In the genomic region with DNA sequence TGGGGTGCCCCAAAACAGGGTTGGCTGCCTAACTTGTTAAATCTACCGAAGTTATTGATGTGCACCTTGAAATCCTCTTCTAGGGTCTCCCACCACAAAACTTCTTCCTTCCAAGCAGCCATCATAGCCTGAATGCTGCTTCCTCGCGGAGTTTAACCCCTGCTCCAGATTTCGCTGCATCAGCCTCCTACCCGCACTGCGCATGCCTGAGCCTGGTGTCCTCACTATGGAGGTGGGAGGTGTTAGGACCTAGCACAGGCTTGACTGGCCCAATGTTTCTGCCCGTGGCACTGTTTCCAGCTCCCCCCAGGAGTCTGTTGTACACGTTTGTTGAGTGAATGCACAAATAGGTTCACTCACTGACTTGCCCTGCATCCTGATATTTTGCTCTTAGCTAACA, we compare ENCODE assay signal across 25 mouse cellular contexts. TPM values are rescaled to one million over a fixed set of nuclear protein-coding genes. Genes with fewer than 3 reads are reported as not detected.
DNase-seq lines count a peak whose midpoint lies in the region; ATAC-seq and TF ChIP-seq lines count a peak whose summit lies in the region.
"Had no signal": no experiment of that assay in that cellular context is flagged by ENCODE, and none has a peak within 500 bp of the region (broad histone marks: within the 10 kb centered on the region; RNA-seq: fewer than 3 reads in every experiment).

No protein-coding gene starts in this region.

- H3K4me3 ChIP-seq in CH12.LX (replicated peaks in 1 of 3; ENCODE audit: low read depth in 2 of 3, low read length in 2 of 3, poor library complexity in 1 of 3): no peak overlapping the region
- H3K4me3 ChIP-seq: embryonic facial prominence, embryonic 13.5 days; embryonic facial prominence, embryonic 15.5 days; erythroblast, embryonic 14.5 days; forebrain, embryonic 13.5 days; forebrain, embryonic 15.5 days had no signal

- in situ Hi-C loops in CH12.LX (cut with MboI; ENCODE audit: low pct_ligation_motif_present, low pct_unique_long_range_greater_than_20kb, low sequenced_read_pairs): no loop called here

- no peaks in the 10 kb centered on the region for H3K36me3 ChIP-seq in CH12.LX (replicated peaks in 1 of 2; ENCODE audit: control insufficient read depth in 1 of 2, insufficient read depth in 1 of 2, low read length in 1 of 2)
- H3K36me3 ChIP-seq: embryonic facial prominence, embryonic 13.5 days; embryonic facial prominence, embryonic 15.5 days; forebrain, embryonic 15.5 days had no signal

- no peak for TF ChIP-seq CTCF in CH12.LX (conservative IDR thresholded peaks at IDR 0.05 in 1 of 2, IDR thresholded peaks at IDR 0.05 in 1 of 2; ENCODE audit: low read depth in 2 of 2, low read length in 2 of 2)

- H3K4me1 ChIP-seq in CH12.LX (ENCODE audit: control insufficient read depth in 1 of 2, insufficient read depth in 2 of 2): peaks cover 6 to 8% of the 10 kb centered on the region in 2 experiments; a peak in 3 of 4 replicates

- no peak overlapping the region for H3K4me2 ChIP-seq in CH12.LX (ENCODE audit: insufficient read depth, low read depth, poor library complexity, severe bottlenecking)
- H3K4me2 ChIP-seq: embryonic facial prominence, embryonic 13.5 days; embryonic facial prominence, embryonic 15.5 days; forebrain, embryonic 13.5 days; forebrain, embryonic 15.5 days had no signal

- no peaks in the 10 kb centered on the region for H3K27me3 ChIP-seq in CH12.LX (replicated peaks)
- H3K27me3 ChIP-seq: forebrain, embryonic 15.5 days had no signal

- DNase-seq in CH12.LX (ENCODE audit: extremely low read depth) (no peak), ES-CJ7 (ENCODE audit: low read depth, low spot score) (peak; percentile 40)
- DNase-seq in yolk sac, embryonic 10.5 days (ENCODE audit: low spot score): peak; percentile 61
- DNase-seq in right cerebral cortex, adult 18-20 months: no peak
- DNase-seq: adrenal gland, adult 8-10 months; adrenal gland, postnatal 14 days; adrenal gland, postnatal 36 days; cerebellum, adult 11-12 months; cerebellum, adult 2 months; cerebellum, adult 9-10 months; cerebellum, postnatal 10 days; cerebellum, postnatal 25 days; forebrain, postnatal 0 days had no signal

- dilution Hi-C loops in CH12.LX (cut with MboI; ENCODE audit: extremely low pct_ligation_motif_present, extremely low pct_unique_long_range_greater_than_20kb, low sequenced_read_pairs): no loop called here

- no peak for TF ChIP-seq EP300 in CH12.LX (IDR thresholded peaks at IDR 0.05; ENCODE audit: low read length)

- no peaks in the 10 kb centered on the region for H3K9me3 ChIP-seq in CH12.LX (replicated peaks; ENCODE audit: low read length)
- H3K9me3 ChIP-seq: embryonic facial prominence, embryonic 13.5 days; embryonic facial prominence, embryonic 15.5 days; forebrain, embryonic 13.5 days; forebrain, embryonic 15.5 days had no signal

- no peak overlapping the region for H3K9ac ChIP-seq in CH12.LX (ENCODE audit: insufficient read depth, low read depth)
- H3K9ac ChIP-seq: embryonic facial prominence, embryonic 13.5 days; embryonic facial prominence, embryonic 15.5 days; forebrain, embryonic 13.5 days; forebrain, embryonic 15.5 days; forebrain, postnatal 0 days had no signal

- ATAC-seq in erythroid progenitor cell, adult 5-6 weeks (replicated peaks; ENCODE audit: low FRiP score, poor library complexity, severe bottlenecking): no peak
- ATAC-seq: activated CD4-positive, CD25-positive, alpha-beta regulatory T cell, adult 4 months; forebrain, embryonic 13.5 days; forebrain, embryonic 15.5 days; forebrain, postnatal 0 days had no signal

- H3K79me2 ChIP-seq in CH12.LX (replicated peaks; ENCODE audit: control insufficient read depth, extremely low read depth, insufficient read depth, poor library complexity, severe bottlenecking): no peaks in the 10 kb centered on the region

- TF ChIP-seq POLR2A in CH12.LX (IDR thresholded peaks at IDR 0.05; ENCODE audit: low read depth, low read length): no peak

- no peak overlapping the region for H3K27ac ChIP-seq in CH12.LX (ENCODE audit: insufficient read depth, low read depth)
- H3K27ac ChIP-seq: embryonic facial prominence, embryonic 13.5 days; embryonic facial prominence, embryonic 15.5 days; forebrain, embryonic 13.5 days; forebrain, embryonic 15.5 days had no signal

- TF ChIP-seq RAD21 in CH12.LX (IDR thresholded peaks at IDR 0.05; ENCODE audit: low read depth, low read length): no peak

TF ChIP-seq in CH12.LX, 34 proteins besides CTCF, POLR2A, EP300 and RAD21:
- TF ChIP-seq NRF1 (IDR thresholded peaks at IDR 0.05; ENCODE audit: low read depth, low read length): 0 out of 2 replicates have a peak, but pooled peaks have one; percentile 45
- TF ChIP-seq SMC3 (IDR thresholded peaks at IDR 0.05; ENCODE audit: low read depth, low read length): no peak

RNA-seq across cellular contexts. Expression of a gene that starts 4.0 kb away (rescaled TPM):
- 0.13 and 0.17 TPM in 2 replicates for total RNA-seq in CH12.LX (2012; rRNA removed)
- total RNA-seq in CH12.LX (2014; rRNA removed): 0.34 and 0.45 TPM in 2 replicates
- polyA plus RNA-seq in CH12.LX (2012; ENCODE audit: insufficient read length, low read depth): 0.83 and 1.0 TPM in 2 replicates
- total RNA-seq in erythroid progenitor cell, adult 5-6 weeks (2015; ENCODE audit: low replicate concordance): not detected in 2 replicates
- not detected in 2 replicates for total RNA-seq in erythroid progenitor cell, adult 5-6 weeks (2017; ENCODE audit: low replicate concordance)
- total RNA-seq: adrenal gland, adult 18-20 months had no signal
- polyA plus RNA-seq: embryonic facial prominence, embryonic 11.5 days; embryonic facial prominence, embryonic 13.5 days had no signal

RNA-seq across cellular contexts. Expression of a gene that starts 38.6 kb away (rescaled TPM):
- total RNA-seq in CH12.LX (2012; rRNA removed) (not detected in 2 replicates), CH12.LX (2014; rRNA removed) (0.13 TPM in 1 of 2 replicates, not detected in the other)
- 0.11 and 0.12 TPM in 2 replicates for polyA plus RNA-seq in CH12.LX (2012; ENCODE audit: insufficient read length, low read depth)
- total RNA-seq in erythroid progenitor cell, adult 5-6 weeks (2015; ENCODE audit: low replicate concordance): not detected in 2 replicates
- not detected in 2 replicates for total RNA-seq in erythroid progenitor cell, adult 5-6 weeks (2017; ENCODE audit: low replicate concordance)
- total RNA-seq: forebrain, postnatal 0 days; MEL had no signal
- polyA plus RNA-seq: activated CD4-positive, CD25-positive, alpha-beta regulatory T cell, adult 4 months; C2C12; cerebellum, adult 2 months; embryonic facial prominence, embryonic 11.5 days; embryonic facial prominence, embryonic 13.5 days; embryonic facial prominence, embryonic 15.5 days; erythroblast, embryonic 14.5 days; forebrain, embryonic 11.5 days; forebrain, embryonic 13.5 days; forebrain, embryonic 15.5 days; forebrain, postnatal 0 days had no signal

RNA-seq across cellular contexts. Expression of a gene that starts 50.4 kb away (rescaled TPM):
- total RNA-seq in CH12.LX (2012; rRNA removed) (2.3 and 2.6 TPM in 2 replicates), CH12.LX (2014; rRNA removed) (1.8 and 1.9 TPM in 2 replicates)
- polyA plus RNA-seq in CH12.LX (2012; ENCODE audit: insufficient read length, low read depth): 4.7 and 5.4 TPM in 2 replicates
- 2.5 and 5.0 TPM in 2 replicates for total RNA-seq in erythroid progenitor cell, adult 5-6 weeks (2015; ENCODE audit: low replicate concordance)
- total RNA-seq in erythroid progenitor cell, adult 5-6 weeks (2017; ENCODE audit: low replicate concordance): 1.5 and 2.3 TPM in 2 replicates
- polyA plus RNA-seq: erythroblast, embryonic 14.5 days had no signal

Comparison
In these comparisons a context has a peak if more than half of its experiments do, and no peak if none do; other contexts are left out.
1. DNase-seq: peak in ES-CJ7 (single experiment) and yolk sac, embryonic 10.5 days (single experiment); none in CH12.LX (single experiment) and right cerebral cortex, adult 18-20 months (single experiment).